8 mouse cellular contexts compared by ENCODE assay signal in genomic region chr1:59764407-59764971, GRCm38 (mm10). TPM values are rescaled to one million over a fixed set of nuclear protein-coding genes. Genes with fewer than 3 reads are reported as not detected.
DNase-seq lines count a peak whose midpoint lies in the region; ATAC-seq lines count a peak whose summit lies in the region.

No protein-coding gene starts in this region.

- intact Hi-C loops in heart, postnatal 36 days (cut with DNase I), result loop anchor here (2.0 to 10.0 kb wide), 4 partner anchors 40 to 110 kb away; no protein-coding TSS in a partner anchor

- H3K9me3 ChIP-seq in forebrain, embryonic 16.5 days (ENCODE audit: control insufficient read depth, low read length), result no peaks in the 10 kb centered on the region
- H3K9me3 ChIP-seq in lung, embryonic 16.5 days (ENCODE audit: control insufficient read depth, low read length), result no peaks in the 10 kb centered on the region

- peak overlapping the region; percentile 55 for H3K4me2 ChIP-seq in forebrain, embryonic 16.5 days (ENCODE audit: low read length)
- peak overlapping the region; percentile 54 for H3K4me2 ChIP-seq in lung, embryonic 16.5 days (ENCODE audit: low read depth, low read length)

- H3K27ac ChIP-seq in forebrain, embryonic 16.5 days (ENCODE audit: low read length), result peak overlapping the region; percentile 98
- H3K27ac ChIP-seq in lung, embryonic 16.5 days (ENCODE audit: low read length), result peak overlapping the region; percentile 100

- H3K4me1 ChIP-seq in forebrain, embryonic 16.5 days (replicated peaks; ENCODE audit: control insufficient read depth, insufficient read depth, low read length), result peaks cover 15% of the 10 kb centered on the region
- H3K4me1 ChIP-seq in lung, embryonic 16.5 days (replicated peaks; ENCODE audit: control insufficient read depth, insufficient read depth, low read length), result peaks cover 4% of the 10 kb centered on the region; the same call in 1 of the 2 replicates

- no peak for ATAC-seq in forebrain, embryonic 16.5 days
- no peak for ATAC-seq in lung, embryonic 16.5 days (ENCODE audit: low read depth)

- DNase-seq in ES-CJ7 (ENCODE audit: low read depth, low spot score), result peak; percentile 53
- peak; percentile 58 for DNase-seq in cerebellum, adult 18-20 months
- peak; percentile 59 to 73 for DNase-seq in heart, postnatal 36 days
- peak; percentile 33 to 49 for DNase-seq in layer of hippocampus, postnatal 10 days (ENCODE audit: low spot score in 2 of 2)
- DNase-seq in ovary, postnatal 10 days (ENCODE audit: low spot score), result peak; percentile 31
- peak; percentile 31 for DNase-seq in thymus, postnatal 25 days

- H3K9ac ChIP-seq in forebrain, embryonic 16.5 days (replicated peaks; ENCODE audit: low read depth, low read length), result peak overlapping the region; percentile 93
- H3K9ac ChIP-seq in lung, embryonic 16.5 days (ENCODE audit: low read length), result peak overlapping the region; percentile 97

- H3K4me3 ChIP-seq in forebrain, embryonic 16.5 days (replicated peaks; ENCODE audit: low read length), result peak overlapping the region; percentile 96
- H3K4me3 ChIP-seq in lung, embryonic 16.5 days (ENCODE audit: low read length), result peak overlapping the region; percentile 96

- no peaks in the 10 kb centered on the region for H3K36me3 ChIP-seq in forebrain, embryonic 16.5 days (ENCODE audit: control insufficient read depth, insufficient read depth)
- H3K36me3 ChIP-seq in lung, embryonic 16.5 days (ENCODE audit: control insufficient read depth, insufficient read depth, low read length), result peaks cover 4% of the 10 kb centered on the region; the same call in 1 of the 2 replicates

- under 1% methylated on average over 27 of the region's 27 CpGs for WGBS in forebrain, embryonic 16.5 days
- WGBS in lung, embryonic 16.5 days, result under 1% methylated on average over 27 of the region's 27 CpGs

- H3K27me3 ChIP-seq in forebrain, embryonic 16.5 days (replicated peaks; ENCODE audit: control insufficient read depth, insufficient read depth, low read length), result no peaks in the 10 kb centered on the region
- H3K27me3 ChIP-seq in lung, embryonic 16.5 days (ENCODE audit: control insufficient read depth, insufficient read depth, low read depth, low read length), result no peaks in the 10 kb centered on the region

RNA-seq across cellular contexts. Expression of gene Bmpr2, which starts 1.3 kb away (rescaled TPM):
- 13.5 and 15.4 TPM in 2 replicates for polyA plus RNA-seq in forebrain, embryonic 16.5 days (2015; fragmentation: Nextera tagmentation; extraction: Ambion mirVana)
- 10 to 100 TPM; 46.1 to 46.3 TPM for total RNA-seq in heart, postnatal 36 days (2021)
- 100 to 1,000 TPM in 1 of 2 experiments, 10 to 100 TPM in 1; 99.0 to 103 TPM for total RNA-seq in layer of hippocampus, postnatal 10 days (2021)
- 9.0 and 9.4 TPM in 2 replicates for polyA plus RNA-seq in lung, embryonic 16.5 days (2015; fragmentation: Nextera tagmentation; extraction: Ambion mirVana)
